Mouse (Mus musculus): ENCODE measurements around the gene E130114P18Rik.
A peak's percentile ranks its signal among the peaks of the same experiment; 100 is the strongest.

E130114P18Rik gene

GRCm38 (mm10) chr4:97776388-97777080, 1.3 kb downstream of the E130114P18Rik start:
- DNase-seq (ENCODE audit: low spot score): no peak

- no peak for DNase-seq (ENCODE audit: low spot score)
Observed at GRCm38 (mm10) chr4:97775494-97776265, 2.2 kb downstream of the E130114P18Rik start.

- peak; percentile 12 for DNase-seq (ENCODE audit: low spot score)
Observed at GRCm38 (mm10) chr4:97775059-97775458, 2.8 kb downstream of the E130114P18Rik start.

- DNase-seq (ENCODE audit: low spot score): no peak
Observed at GRCm38 (mm10) chr4:97774446-97774950, 3.4 kb downstream of the E130114P18Rik start.

- no peak for DNase-seq (ENCODE audit: low spot score)
Observed at GRCm38 (mm10) chr4:97773791-97774190, 4.1 kb downstream of the E130114P18Rik start.

GRCm38 (mm10) chr4:97773110-97773593, 4.7 kb downstream of the E130114P18Rik start:
- peak; percentile 93 for DNase-seq (ENCODE audit: low spot score)

GRCm38 (mm10) chr4:97772641-97773040, 5.2 kb downstream of the E130114P18Rik start, which contains the start of gene Nfia:
TSS of gene Nfia (plus strand) at chr4:97772734.
- no peak for DNase-seq (ENCODE audit: low spot score)

GRCm38 (mm10) chr4:97772084-97772484, 5.8 kb downstream of the E130114P18Rik start:
- DNase-seq (ENCODE audit: low spot score): peak; percentile 93

GRCm38 (mm10) chr4:97771426-97771825, 6.5 kb downstream of the E130114P18Rik start:
- DNase-seq (ENCODE audit: low spot score): no peak

GRCm38 (mm10) chr4:97769861-97770260, 8.0 kb downstream of the E130114P18Rik start:
- DNase-seq (ENCODE audit: low spot score): no peak

- no peak for DNase-seq (ENCODE audit: low spot score)
Observed at GRCm38 (mm10) chr4:97767516-97767915, 10.4 kb downstream of the E130114P18Rik start.

GRCm38 (mm10) chr4:97767025-97767424, 10.9 kb downstream of the E130114P18Rik start:
- DNase-seq (ENCODE audit: low spot score): no peak

GRCm38 (mm10) chr4:97766100-97766499, 11.8 kb downstream of the E130114P18Rik start:
- DNase-seq (ENCODE audit: low spot score): no peak

- DNase-seq (ENCODE audit: low spot score): no peak
Observed at GRCm38 (mm10) chr4:97765341-97766020, 12.4 kb downstream of the E130114P18Rik start.

- no peak for DNase-seq (ENCODE audit: low spot score)
Observed at GRCm38 (mm10) chr4:97764616-97765015, 13.3 kb downstream of the E130114P18Rik start.

- DNase-seq (ENCODE audit: low spot score): no peak
Observed at GRCm38 (mm10) chr4:97758661-97759060, 19.2 kb downstream of the E130114P18Rik start.

- DNase-seq (ENCODE audit: low spot score): peak; percentile 5
Observed at GRCm38 (mm10) chr4:97757978-97758461, 19.9 kb downstream of the E130114P18Rik start.

GRCm38 (mm10) chr4:97757207-97757977, 20.5 kb downstream of the E130114P18Rik start:
- peak; percentile 26 for DNase-seq (ENCODE audit: low spot score)

GRCm38 (mm10) chr4:97754241-97754640, 23.6 kb downstream of the E130114P18Rik start:
- no peak for DNase-seq (ENCODE audit: low spot score)

GRCm38 (mm10) chr4:97753521-97753920, 24.4 kb downstream of the E130114P18Rik start:
- no peak for DNase-seq (ENCODE audit: low spot score)
